Mouse (Mus musculus) hindbrain, postnatal 0 days (tissue): ENCODE measurements around the gene Bak1. TPM values are rescaled to one million over a fixed set of nuclear protein-coding genes. Genes with fewer than 3 reads are reported as not detected.

ENCODE experiments used
- ATAC-seq: fragments of 200-750 bp; cut with Nextera tagmentation; 2 replicates; pipeline ENCODE4 v1.8.0; 2017; ENCODE audit warnings: mild to moderate bottlenecking, moderate TSS enrichment, moderate library complexity
- DNase-seq: peaks from one replicate; pipeline ENCODE4 v3.0.0-alpha.2; 2015; ENCODE audit warnings: low spot score
- H3K27ac ChIP-seq: fragments of 300-500 bp; sonication (generic); 2 replicates; pipeline ENCODE4 v1.5.1; 2014; ENCODE audit warnings: mild to moderate bottlenecking
- H3K27me3 ChIP-seq: fragments of 300-500 bp; sonication (generic); 2 replicates; pipeline ENCODE4 v1.6.1; 2014; ENCODE audit warnings: low read length, mixed read lengths; ENCODE audit not compliant: insufficient read depth
- H3K36me3 ChIP-seq: fragments of 300-500 bp; sonication (generic); 2 replicates; pipeline ENCODE4 v1.6.1; 2014; ENCODE audit warnings: low read length, mixed read lengths; ENCODE audit not compliant: insufficient read depth
- H3K4me1 ChIP-seq: fragments of 300-500 bp; sonication (generic); 2 replicates; pipeline ENCODE4 v1.6.1; 2014; ENCODE audit warnings: antibody characterized with exemption, low read length, mixed read lengths; ENCODE audit not compliant: insufficient read depth
- H3K4me2 ChIP-seq: fragments of 300-500 bp; sonication (generic); 2 replicates; pipeline ENCODE4 v1.6.1; 2014; ENCODE audit warnings: low read depth, mild to moderate bottlenecking, low read length, moderate library complexity, mixed read lengths
- H3K4me3 ChIP-seq: fragments of 300-500 bp; sonication (generic); 2 replicates; pipeline ENCODE4 v1.5.1; 2014; ENCODE audit warnings: low read length
- H3K9ac ChIP-seq: fragments of 300-500 bp; sonication (generic); replicated peaks from 2 replicates; pipeline ENCODE4 v1.6.1; 2014; ENCODE audit warnings: mild to moderate bottlenecking, low read length, moderate library complexity, mixed read lengths
- H3K9me3 ChIP-seq: fragments of 300-500 bp; sonication (generic); 2 replicates; pipeline ENCODE4 v1.6.1; 2016; ENCODE audit warnings: low read length, mixed read lengths
- CTCF ChIP-seq: IDR thresholded peaks from 2 replicates; pipeline ENCODE4 v1.5.1; 2016; ENCODE audit warnings: antibody characterized with exemption, control low read depth, low read depth
- WGBS: fragments of 180-500 bp; shearing (Covaris S2); extraction: QIAGEN DNeasy Blood & Tissue Kit; methylation state at CpG from one replicate; pipeline ENCODE4 v1.1.7; 2014; 5-methylcytosine and 5-hydroxymethylcytosine counted together
- polyA plus RNA-seq: library from polyadenylated mRNA; unstranded; fragments of >200 nt; fragmentation: Nextera tagmentation; extraction: Ambion mirVana; gene quantifications from 2 replicates; pipeline ENCODE4 v1.2.1, GENCODE M21; 2015
- total RNA-seq: library from RNA; depleted of rRNA; stranded (reverse); fragments of >200 nt; gene quantifications from 2 replicates; pipeline ENCODE4 v1.2.3, GENCODE M21; 2014

Gene Bak1
- total and polyA plus RNA-seq, 2 experiments from 2014 or later = 4.2 to 62.9 TPM

DNA sequence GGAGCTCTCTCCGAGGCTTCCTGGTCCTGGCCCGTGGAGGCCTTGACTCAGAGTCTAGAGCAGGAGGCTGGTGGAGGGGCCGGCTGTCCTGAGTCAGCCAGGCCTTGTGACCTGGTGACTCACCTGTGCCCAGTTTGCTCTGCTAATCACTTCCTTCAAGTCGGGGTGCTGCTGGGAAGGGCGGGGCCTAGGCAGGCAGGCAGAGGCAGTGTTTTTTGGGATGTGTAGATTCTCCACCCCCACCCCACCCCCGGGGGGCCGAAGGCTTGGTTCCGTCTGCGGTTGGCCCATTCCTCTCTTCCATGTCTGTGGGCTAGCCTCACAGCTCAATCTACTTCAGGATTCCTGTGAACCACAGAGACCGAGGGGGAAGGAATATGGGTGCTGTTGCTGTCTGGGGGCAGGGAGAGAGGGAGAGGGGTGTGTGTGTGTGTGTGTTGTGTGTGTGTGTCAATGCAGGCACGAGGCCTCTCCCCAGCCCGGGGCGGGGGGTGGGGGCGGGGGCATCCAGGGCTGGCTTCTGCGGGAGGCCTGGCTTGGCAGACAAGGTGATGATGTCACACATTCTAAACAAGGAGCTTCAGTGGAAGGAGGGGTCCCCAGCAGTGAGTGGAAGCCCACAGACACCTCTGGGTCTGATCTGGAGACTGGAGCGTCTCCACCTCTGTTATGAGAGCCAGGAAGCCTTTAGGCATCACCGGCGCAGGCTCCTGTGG, 9.7 kb upstream of the Bak1 start:
- ATAC-seq (no peak), DNase-seq (no peak)
- Histone ChIP-seq H3K27me3 (no peaks in the 10 kb centered on the region), H3K27ac (no peak overlapping the region), H3K4me3 (no peak overlapping the region), H3K9ac (no peak overlapping the region), H3K4me2 (no peak overlapping the region), H3K4me1 (peaks cover 11% of the 10 kb centered on the region; the same call in 1 of the 2 replicates), H3K36me3 (no peaks in the 10 kb centered on the region), H3K9me3 (no peaks in the 10 kb centered on the region)
- 49% methylated on average over 18 of the region's 18 CpGs for WGBS
- no peak for TF ChIP-seq CTCF

- Histone ChIP-seq H3K27me3 (no peaks in the 10 kb centered on the region), H3K27ac (no peak overlapping the region), H3K9ac (no peak overlapping the region), H3K9me3 (no peaks in the 10 kb centered on the region), H3K4me2 (no peak overlapping the region), H3K4me1 (peaks cover 11% of the 10 kb centered on the region; the same call in 1 of the 2 replicates), H3K36me3 (no peaks in the 10 kb centered on the region), H3K4me3 (no peak overlapping the region)
- TF ChIP-seq CTCF = no peak
- DNase-seq (no peak), ATAC-seq (no peak)
- WGBS = 74% methylated on average over 7 of the region's 7 CpGs
Observed at GRCm38 (mm10) chr17:27036465-27036864, 7.7 kb upstream of the Bak1 start.

DNA sequence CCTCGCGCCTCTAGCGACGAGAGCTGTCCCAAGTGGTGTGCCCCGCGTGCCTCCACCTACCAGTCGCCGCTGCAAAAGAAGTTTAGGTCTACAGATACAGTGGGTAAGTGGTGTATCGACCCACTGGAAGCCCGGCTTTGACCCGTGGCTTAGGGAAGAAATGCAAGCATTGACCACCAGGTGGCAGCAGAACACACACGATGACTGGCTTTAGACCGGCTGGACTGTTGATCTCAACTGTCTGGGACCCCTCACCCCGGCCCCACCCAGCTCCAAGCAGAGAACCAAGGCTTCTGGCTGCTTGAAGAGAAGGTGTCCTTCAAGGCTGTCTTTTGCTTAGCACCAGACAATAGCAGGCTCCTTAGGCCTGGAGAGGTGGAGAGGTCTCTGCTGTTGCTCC, 4.1 kb upstream of the Bak1 start:
- H3K27me3 ChIP-seq = no peaks in the 10 kb centered on the region
- H3K27ac ChIP-seq = no peak overlapping the region
- WGBS = 2% methylated on average over 14 of the region's 14 CpGs
- H3K9me3 ChIP-seq = no peaks in the 10 kb centered on the region
- H3K4me1 ChIP-seq = 0 out of 2 replicates have a peak, but pooled peaks cover 3% of the 10 kb centered on the region
- ATAC-seq (peak; percentile 58; the same call in 1 of the 2 replicates), DNase-seq (peak; percentile 87)
- H3K4me3 ChIP-seq = no peak overlapping the region
- H3K4me2 ChIP-seq = 0 out of 2 replicates have a peak overlapping the region, but pooled peaks have one; percentile 11
- peak; percentile 96 for TF ChIP-seq CTCF
- H3K9ac ChIP-seq = no peak overlapping the region
- no peaks in the 10 kb centered on the region for H3K36me3 ChIP-seq

DNA sequence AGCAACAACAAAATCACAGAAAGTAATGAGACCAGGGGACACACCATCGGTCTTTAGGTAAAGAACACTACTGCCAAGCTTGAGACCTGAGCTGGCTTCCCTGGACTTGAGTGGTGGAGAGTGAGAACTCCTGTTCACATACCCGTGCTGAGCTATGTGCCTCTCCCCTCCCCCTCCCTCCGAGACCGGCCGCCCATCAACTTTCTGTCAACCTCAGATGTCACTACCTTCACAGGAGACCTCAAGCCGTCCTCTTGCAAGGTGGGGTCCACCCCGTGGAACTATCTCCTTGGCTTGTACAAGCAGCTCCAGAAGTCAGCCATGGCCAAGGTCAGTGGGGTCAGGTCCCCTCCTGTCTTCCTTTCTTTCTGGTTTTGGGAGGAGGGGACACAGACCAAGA, 3.5 kb upstream of the Bak1 start:
- Histone ChIP-seq H3K36me3 (no peaks in the 10 kb centered on the region), H3K4me2 (no peak overlapping the region), H3K9me3 (no peaks in the 10 kb centered on the region), H3K27ac (no peak overlapping the region), H3K9ac (no peak overlapping the region), H3K4me1 (peaks cover 6% of the 10 kb centered on the region), H3K27me3 (no peaks in the 10 kb centered on the region), H3K4me3 (no peak overlapping the region)
- TF ChIP-seq CTCF = no peak
- 67% methylated on average over 7 of the region's 7 CpGs for WGBS
- no peak for DNase-seq
- no peak for ATAC-seq

GRCm38 (mm10) chr17:27030896-27031295, 2.1 kb upstream of the Bak1 start:
- no peak for ATAC-seq
- 92% methylated on average over 4 of the region's 4 CpGs for WGBS

DNA sequence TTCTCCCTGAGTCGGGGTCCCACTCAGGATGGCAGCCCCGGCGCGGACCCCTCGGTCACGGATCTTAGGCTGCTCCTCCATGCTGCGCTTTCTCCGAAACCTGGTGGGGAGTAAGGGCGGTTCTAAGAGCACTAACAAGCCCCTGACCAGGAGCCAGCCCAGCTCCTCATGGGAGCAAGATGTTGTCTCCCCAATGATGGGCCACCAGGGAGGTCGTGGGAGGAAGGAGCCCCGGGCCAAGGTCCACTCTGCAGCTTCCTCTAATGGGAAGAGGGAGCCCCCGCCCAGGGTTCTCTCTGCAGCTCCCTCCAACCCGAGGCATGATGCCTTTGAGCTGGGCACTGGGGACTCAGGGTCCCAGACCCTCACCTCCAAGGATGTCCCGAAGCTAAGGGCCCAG, 622 bp upstream of the Bak1 start:
- no peak for TF ChIP-seq CTCF
- DNase-seq (no peak), ATAC-seq (no peak)
- Histone ChIP-seq H3K4me2 (no peak overlapping the region), H3K9me3 (no peaks in the 10 kb centered on the region), H3K4me3 (no peak overlapping the region), H3K27me3 (no peaks in the 10 kb centered on the region), H3K36me3 (peaks cover 10% of the 10 kb centered on the region; the same call in 1 of the 2 replicates), H3K4me1 (peaks cover 10% of the 10 kb centered on the region), H3K27ac (no peak overlapping the region), H3K9ac (no peak overlapping the region)
- WGBS = 90% methylated on average over 14 of the region's 14 CpGs

More at GRCm38 (mm10) chr17:27030896-27031295, 2.1 kb upstream of the Bak1 start:
- peaks cover 10% of the 10 kb centered on the region for H3K4me1 ChIP-seq
- no peaks in the 10 kb centered on the region for H3K9me3 ChIP-seq
- H3K4me2 ChIP-seq = no peak overlapping the region
- H3K36me3 ChIP-seq = no peaks in the 10 kb centered on the region
- no peak for TF ChIP-seq CTCF
- H3K27ac ChIP-seq = no peak overlapping the region
- no peak for DNase-seq
- no peak overlapping the region for H3K4me3 ChIP-seq
- no peak overlapping the region for H3K9ac ChIP-seq
- H3K27me3 ChIP-seq = no peaks in the 10 kb centered on the region

GRCm38 (mm10) chr17:27028284-27028795, 469 bp downstream of the Bak1 start:
- Histone ChIP-seq H3K9ac (peak overlapping the region; percentile 97), H3K9me3 (no peaks in the 10 kb centered on the region), H3K4me3 (peak overlapping the region; percentile 77), H3K4me2 (peak overlapping the region; percentile 82), H3K27ac (peak overlapping the region; percentile 91), H3K36me3 (peaks cover 10% of the 10 kb centered on the region; the same call in 1 of the 2 replicates), H3K4me1 (peaks cover 10% of the 10 kb centered on the region), H3K27me3 (no peaks in the 10 kb centered on the region)
- peak; percentile 89 for ATAC-seq
- 2% methylated on average over 19 of the region's 19 CpGs for WGBS
- peak; percentile 91 for TF ChIP-seq CTCF
- DNase-seq = peak; percentile 91
